Mouse (Mus musculus): ENCODE measurements at regions not wholly inside any gene's neighbourhood (a gene's known extent, or its start where the extent isn't known, plus 50 kb on each side); places are given as distances from the start of the nearest gene placed in this dataset.
A peak's percentile ranks its signal among the peaks of the same experiment; 100 is the strongest.

GRCm38 (mm10) chr12:71429561-71430200, 120.0 kb downstream of the Dact1 start:
- DNase-seq (ENCODE audit: low read depth, low spot score), result no peak

- no peak for DNase-seq (ENCODE audit: low read depth, low spot score)
Observed at GRCm38 (mm10) chr12:71430331-71430730, 120.6 kb downstream of the Dact1 start.

GRCm38 (mm10) chr12:71431116-71431515, 121.4 kb downstream of the Dact1 start:
- DNase-seq (ENCODE audit: low read depth, low spot score), result peak; percentile 98

GRCm38 (mm10) chr12:71433549-71434200, 124.0 kb downstream of the Dact1 start:
- no peak for DNase-seq (ENCODE audit: low read depth, low spot score)

GRCm38 (mm10) chr12:71438254-71438653, 128.6 kb downstream of the Dact1 start:
- DNase-seq (ENCODE audit: low read depth, low spot score), result peak; percentile 31

GRCm38 (mm10) chr12:71440863-71441262, 131.2 kb downstream of the Dact1 start:
- DNase-seq (ENCODE audit: low read depth, low spot score), result peak; percentile 78

- DNase-seq (ENCODE audit: low read depth, low spot score), result no peak
Observed at GRCm38 (mm10) chr12:71441272-71441671, 131.6 kb downstream of the Dact1 start.

- peak; percentile 46 for DNase-seq (ENCODE audit: low read depth, low spot score)
Observed at GRCm38 (mm10) chr12:71446177-71446891, 136.7 kb downstream of the Dact1 start.

GRCm38 (mm10) chr12:71446892-71447268, 137.2 kb downstream of the Dact1 start:
- DNase-seq (ENCODE audit: low read depth, low spot score), result no peak

GRCm38 (mm10) chr12:71449032-71449431, 139.3 kb downstream of the Dact1 start:
- DNase-seq (ENCODE audit: low read depth, low spot score), result no peak

- DNase-seq (ENCODE audit: low read depth, low spot score), result no peak
Observed at GRCm38 (mm10) chr12:71450128-71450527, 140.4 kb downstream of the Dact1 start.

GRCm38 (mm10) chr12:71450680-71451463, 141.2 kb downstream of the Dact1 start:
- DNase-seq (ENCODE audit: low read depth, low spot score), result no peak

- no peak for DNase-seq (ENCODE audit: low read depth, low spot score)
Observed at GRCm38 (mm10) chr12:71456900-71457299, 147.2 kb downstream of the Dact1 start.

GRCm38 (mm10) chr12:71458559-71459176, 149.0 kb downstream of the Dact1 start:
- no peak for DNase-seq (ENCODE audit: low read depth, low spot score)

GRCm38 (mm10) chr12:71460643-71461042, 151.0 kb downstream of the Dact1 start:
- no peak for DNase-seq (ENCODE audit: low read depth, low spot score)

GRCm38 (mm10) chr12:71467820-71468219, 158.1 kb downstream of the Dact1 start:
- DNase-seq (ENCODE audit: low read depth, low spot score), result no peak

GRCm38 (mm10) chr12:71468324-71468723, 158.6 kb downstream of the Dact1 start:
- no peak for DNase-seq (ENCODE audit: low read depth, low spot score)

GRCm38 (mm10) chr12:71470983-71471715, 161.5 kb downstream of the Dact1 start:
- DNase-seq (ENCODE audit: low read depth, low spot score), result peak; percentile 33

- DNase-seq (ENCODE audit: low read depth, low spot score), result no peak
Observed at GRCm38 (mm10) chr12:71471720-71472119, 162.0 kb downstream of the Dact1 start.

GRCm38 (mm10) chr12:71476238-71476637, 166.6 kb downstream of the Dact1 start:
- no peak for DNase-seq (ENCODE audit: low read depth, low spot score)

GRCm38 (mm10) chr12:71477691-71478090, 168.0 kb downstream of the Dact1 start:
- DNase-seq (ENCODE audit: low read depth, low spot score), result no peak

Measured in brain, adult 2 months (tissue).